Mouse (Mus musculus) erythroblast, adult 5-6 weeks (primary cell): Measurements from ENCODE around the gene Ncoa5. TPM values are rescaled to one million over a fixed set of nuclear protein-coding genes. Genes with fewer than 3 reads are reported as not detected.

Source experiments
- ATAC-seq: replicated peaks from 2 replicates; pipeline ENCODE4 v1.8.0; 2016; ENCODE audit warnings: moderate number of reproducible peaks, mild to moderate bottlenecking, moderate TSS enrichment, inconsistent platforms; ENCODE audit not compliant: poor library complexity, low FRiP score, severe bottlenecking
- total RNA-seq, 2 experiments: library from RNA; stranded (forward) in 1 of 2; stranded (reverse) in 1 of 2; fragments of 150-400 nt in 1 of 2; fragments of 200-764, 138-1000 nt in 1 of 2; gene quantifications; 2 replicates each; pipeline versions ENCODE4 v1.2.3 to v1.2.4; 2015 to 2017; ENCODE audit warnings: low replicate concordance in 2 of 2

The Ncoa5 gene
- total RNA-seq (2015; ENCODE audit: low replicate concordance) (1.2 and 5.4 TPM in 2 replicates), total RNA-seq (2017; ENCODE audit: low replicate concordance) (10.3 and 15.6 TPM in 2 replicates)

GRCm38 (mm10) chr2:165034131-165035057 is at the start of gene Ncoa5:
Ncoa5 (minus strand) TSS chr2:165034867.
- peak; percentile 96 for ATAC-seq

DNA sequence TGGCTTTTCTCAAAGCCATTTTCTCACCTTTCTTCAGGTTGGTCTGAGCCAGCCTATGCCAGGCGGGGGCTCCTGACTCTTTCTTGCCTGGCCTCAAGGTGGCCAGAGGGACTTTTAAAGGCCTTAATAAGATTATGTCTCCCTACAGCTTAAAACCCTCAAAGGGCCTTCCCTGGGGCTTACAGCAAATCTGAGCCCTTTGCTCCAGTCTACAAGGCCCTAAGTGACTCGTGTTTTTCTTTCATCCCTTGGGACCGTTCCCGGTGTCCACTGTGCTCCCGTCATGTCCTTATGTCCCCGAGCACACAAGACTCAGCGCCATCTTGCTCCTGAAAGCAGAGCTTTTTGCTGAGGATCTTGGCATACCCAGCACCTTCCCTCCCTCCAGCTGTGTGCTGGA is 46.6 kb upstream of the Ncoa5 start:
- no peak for ATAC-seq

- no peak for ATAC-seq
Measured at GRCm38 (mm10) chr2:165080657-165081056, 46.0 kb upstream of the Ncoa5 start.

- ATAC-seq = no peak
Measured at GRCm38 (mm10) chr2:165078605-165079004, 43.9 kb upstream of the Ncoa5 start.

- no peak for ATAC-seq
Measured at GRCm38 (mm10) chr2:165078045-165078444, 43.4 kb upstream of the Ncoa5 start.

DNA sequence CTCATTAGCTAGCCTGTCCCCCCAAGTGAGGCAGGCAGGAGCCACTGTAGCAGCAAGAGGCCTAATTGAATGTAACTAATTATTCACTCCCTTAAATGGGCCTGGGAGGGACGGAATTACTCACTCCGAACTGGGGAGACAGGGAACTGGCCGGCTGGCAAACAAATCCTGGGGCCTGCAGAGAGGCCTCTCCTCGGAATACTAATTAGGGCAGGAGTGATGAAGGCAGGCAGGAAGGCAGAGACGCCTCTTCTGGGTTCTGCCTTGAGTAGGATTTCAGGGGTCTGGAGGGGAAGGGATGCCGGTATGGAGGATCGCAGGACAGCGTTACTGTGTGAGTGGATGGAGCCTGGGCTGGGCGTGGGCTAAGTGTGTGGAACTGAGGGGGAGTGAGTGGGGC is 42.4 kb upstream of the Ncoa5 start:
- ATAC-seq = no peak

GRCm38 (mm10) chr2:165074937-165075336 is 40.3 kb upstream of the Ncoa5 start:
- peak; percentile 82 for ATAC-seq

DNA sequence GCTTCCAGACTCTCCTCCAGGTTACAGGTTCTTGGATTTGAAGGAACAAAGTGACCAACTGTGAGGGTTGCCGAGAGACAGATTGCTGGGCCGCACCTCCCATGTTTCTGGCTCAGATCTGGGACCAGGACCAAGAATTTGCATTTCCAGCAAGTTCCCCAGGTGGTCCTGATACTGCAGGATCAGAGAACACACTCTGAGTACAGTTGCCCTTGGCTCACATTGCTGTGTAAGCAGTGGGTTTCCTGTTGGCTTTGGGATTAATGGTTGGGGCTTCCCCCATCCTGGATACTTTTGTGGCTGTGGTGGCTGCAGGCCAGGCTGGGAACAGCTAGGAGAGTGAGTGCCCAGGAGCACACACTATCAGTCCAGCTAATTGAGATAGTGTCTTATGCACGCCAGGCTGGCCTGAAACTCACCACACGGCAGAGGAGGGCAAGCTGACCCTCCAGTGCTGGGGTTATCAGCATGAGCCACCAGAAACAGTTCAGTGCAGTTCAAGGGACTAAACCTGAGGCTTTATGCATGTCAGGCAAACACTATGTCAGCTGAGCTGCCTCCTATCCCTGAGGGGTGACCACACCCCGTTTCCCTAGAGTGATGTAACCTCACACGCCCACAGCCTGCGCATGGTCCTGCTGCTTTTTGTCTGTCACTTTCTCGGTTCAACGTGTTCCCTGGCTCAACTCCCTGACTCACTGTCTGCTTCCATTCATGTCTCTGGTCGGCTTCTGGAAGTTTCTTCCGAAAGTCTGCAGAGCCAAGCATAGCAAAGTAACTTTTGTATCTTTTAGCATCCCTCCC is 39.6 kb upstream of the Ncoa5 start:
- no peak for ATAC-seq

DNA sequence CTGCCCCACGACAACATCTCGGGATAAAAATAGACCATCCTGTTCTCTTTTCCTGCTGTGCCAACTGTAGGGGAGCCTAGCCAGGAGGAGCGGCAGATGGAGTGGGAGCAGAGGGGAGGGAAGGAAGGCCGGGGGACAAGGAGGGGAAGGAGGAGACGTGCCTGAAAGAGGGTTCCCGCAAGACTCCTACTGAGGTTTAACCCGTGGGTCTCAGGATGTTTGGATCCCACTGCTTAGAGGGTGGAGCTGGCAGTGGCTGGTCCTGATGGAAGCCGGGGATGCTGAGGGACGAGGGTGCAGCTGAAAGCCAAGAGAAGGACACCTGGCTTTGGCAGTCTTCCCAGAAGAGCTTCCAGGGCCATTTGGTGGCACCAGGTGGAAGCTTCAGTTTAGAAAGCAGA is 38.7 kb upstream of the Ncoa5 start:
- no peak for ATAC-seq

DNA sequence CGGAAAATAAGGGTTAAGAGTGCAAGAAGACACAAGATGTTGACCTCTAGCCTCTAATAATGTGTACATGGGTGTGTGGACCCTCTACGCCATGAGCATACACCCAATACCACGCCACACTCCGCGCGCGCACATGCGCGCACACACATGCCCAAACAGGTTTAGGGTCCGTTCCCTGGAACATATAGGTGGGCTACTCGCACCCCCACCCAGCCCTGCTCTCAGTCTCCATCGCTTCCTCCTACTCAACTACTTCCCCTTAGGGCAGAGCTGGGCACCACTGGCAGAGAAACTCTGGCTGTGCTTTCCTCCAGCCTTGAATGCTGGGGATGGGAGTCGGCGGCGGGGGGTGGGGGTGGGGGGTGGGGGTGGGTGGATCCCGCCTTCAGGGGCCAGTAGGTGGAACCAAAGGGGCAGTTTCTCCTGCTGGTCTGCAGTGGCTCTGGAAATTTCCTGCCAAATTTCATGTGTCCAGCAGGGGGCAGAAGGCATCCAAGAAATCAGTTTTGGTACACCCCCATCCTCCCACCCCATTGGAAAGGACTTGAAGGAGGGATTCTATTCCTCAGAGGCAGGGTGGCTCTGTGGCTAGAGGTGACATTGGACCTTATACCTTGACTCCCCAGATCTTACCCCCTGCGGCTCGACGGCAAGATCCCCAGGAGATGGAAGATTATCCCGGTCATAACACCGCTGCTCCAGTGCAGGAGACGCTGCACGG is 35.6 kb upstream of the Ncoa5 start:
- ATAC-seq = no peak

GRCm38 (mm10) chr2:165068806-165069205 is 34.1 kb upstream of the Ncoa5 start:
- ATAC-seq = no peak

DNA sequence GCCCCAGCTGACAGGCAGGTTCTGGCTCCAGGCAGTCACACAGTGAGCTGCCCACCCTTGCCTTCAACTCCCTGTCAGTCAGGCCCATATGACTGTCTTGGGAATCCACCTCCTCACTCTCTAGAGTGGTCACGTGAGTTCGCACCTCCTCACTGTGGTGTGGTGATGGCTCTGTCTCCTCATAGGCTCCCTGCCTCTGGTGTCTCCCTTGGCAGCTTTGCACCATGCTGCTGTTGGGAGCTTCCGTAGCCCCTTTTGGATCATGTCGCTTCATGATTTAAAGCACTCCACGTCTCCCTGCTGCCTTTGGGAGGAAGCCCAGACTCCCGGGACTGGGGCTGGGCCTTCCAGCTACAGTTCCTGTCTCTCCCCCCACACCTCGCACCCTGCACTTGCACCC is 29.8 kb upstream of the Ncoa5 start:
- no peak for ATAC-seq

DNA sequence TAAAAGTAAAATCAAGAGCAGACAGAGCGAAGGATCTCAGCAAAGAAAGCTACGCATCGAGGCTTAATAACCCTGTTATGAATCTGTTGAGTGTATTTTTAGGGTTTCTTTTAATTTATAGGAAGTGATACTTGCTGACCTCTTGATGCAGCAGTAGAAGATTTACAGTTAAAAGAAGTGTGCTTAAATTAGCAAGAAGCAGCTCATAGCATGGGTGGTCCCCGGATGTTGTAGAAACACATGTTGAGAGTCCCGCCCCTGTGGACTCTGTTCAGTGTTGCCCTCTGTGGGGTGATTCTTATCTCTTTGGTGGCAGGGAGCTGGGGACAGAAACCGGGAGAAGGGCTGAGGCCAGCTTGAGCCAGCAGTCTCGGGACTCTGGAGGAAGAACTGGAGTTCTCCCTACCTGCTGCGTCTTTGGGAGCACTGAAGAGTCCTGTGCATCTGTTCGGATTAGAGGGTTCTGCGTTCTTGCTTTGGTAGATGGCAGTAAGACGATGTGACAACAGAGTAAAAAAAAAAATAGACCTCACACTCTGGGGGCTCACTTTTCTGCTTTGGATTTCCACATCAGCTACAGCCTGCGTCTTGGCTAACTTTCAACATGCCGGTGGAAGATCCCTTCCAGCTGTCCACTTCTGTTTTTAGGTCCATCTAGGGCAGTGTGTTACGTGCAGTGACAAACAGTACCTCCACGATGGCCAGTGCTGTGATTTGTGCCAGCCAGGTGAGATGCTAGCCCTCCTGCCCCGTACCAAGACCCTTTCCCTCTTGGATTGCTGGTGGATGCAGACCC is 27.2 kb upstream of the Ncoa5 start:
- ATAC-seq = no peak

GRCm38 (mm10) chr2:165059961-165060360 is 25.3 kb upstream of the Ncoa5 start:
- no peak for ATAC-seq

DNA sequence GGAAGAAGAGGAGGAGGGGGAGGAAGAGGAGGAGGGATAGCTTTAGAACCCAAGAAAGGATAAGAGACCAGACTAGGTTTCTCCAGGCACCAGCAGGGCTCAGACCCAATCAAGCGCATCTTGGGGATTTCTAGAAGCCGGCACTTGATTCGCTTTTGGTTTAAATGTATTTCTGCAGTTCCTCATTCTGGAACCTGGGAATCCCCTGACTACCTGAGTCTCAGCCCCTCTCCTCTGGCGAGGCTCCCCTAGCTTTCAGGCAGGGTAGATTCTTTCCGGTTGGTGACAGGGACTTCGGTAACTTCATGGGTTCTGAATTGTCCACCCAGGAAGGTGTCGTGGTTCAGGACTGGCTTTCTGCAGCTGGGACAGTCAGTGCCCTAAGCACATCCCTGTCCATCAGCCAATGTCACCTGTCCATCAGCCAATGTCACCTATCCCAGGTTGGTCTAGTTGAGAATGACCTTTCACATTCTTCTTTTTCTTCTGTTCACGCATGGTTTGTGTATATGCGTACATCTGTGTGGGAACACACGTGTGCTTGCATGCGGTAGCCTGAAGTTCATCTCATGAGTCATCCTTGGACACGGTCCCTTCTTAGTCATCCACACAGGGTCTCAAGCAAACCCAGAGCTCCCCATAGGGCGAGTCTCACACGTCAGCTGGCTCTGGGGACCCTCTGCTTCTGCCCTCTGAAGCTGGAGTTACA is 21.9 kb upstream of the Ncoa5 start:
- ATAC-seq = no peak

GRCm38 (mm10) chr2:165055905-165056304 is 21.2 kb upstream of the Ncoa5 start:
- no peak for ATAC-seq

DNA sequence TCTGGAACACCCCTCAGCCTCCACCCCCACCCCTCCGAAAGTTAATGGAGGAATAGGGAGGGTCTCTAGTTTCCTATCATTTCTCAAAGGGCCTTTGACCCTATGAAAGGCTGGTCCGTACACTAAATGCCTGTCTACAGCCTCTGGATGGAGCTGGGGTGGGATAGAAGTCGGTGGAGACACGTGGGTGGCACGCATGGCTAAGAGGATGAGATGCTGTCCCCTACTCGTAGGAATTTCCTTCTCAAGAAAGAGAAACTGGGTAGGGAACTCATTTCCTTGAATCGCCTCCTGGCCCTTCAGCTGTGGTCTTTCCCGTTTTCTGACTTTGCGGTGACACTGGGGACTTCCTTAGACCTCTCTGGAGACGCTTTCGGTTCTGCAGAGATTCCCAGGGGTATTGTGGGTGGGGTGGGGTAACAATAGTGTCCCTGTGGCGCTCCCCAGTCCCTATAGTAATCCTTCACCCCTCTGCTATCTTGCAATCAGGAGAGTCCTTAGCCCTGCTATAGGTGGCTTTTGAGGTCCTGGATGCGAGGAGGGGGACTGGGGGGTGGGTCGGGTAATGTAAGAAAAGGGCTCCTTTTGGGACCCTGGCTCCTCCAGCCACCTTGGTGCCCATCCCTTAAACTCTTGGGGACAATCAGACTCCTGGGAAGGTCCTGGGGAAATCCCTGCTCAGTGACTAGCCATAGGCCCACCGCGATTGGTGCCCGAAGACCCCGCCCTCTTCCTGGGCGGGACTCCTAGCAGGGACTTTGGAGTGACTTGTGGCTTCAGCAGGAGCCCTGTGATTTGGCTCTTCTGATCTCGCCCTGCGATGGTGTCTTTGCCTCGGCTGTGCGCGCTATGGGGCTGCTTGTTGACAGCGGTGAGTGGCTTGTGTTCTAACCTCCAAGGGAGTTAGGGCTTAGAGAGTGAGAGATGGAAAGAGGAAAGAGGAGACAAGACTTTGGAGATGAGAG is 20.5 kb upstream of the Ncoa5 start, which contains the start of gene Cd40:
TSS of gene Cd40 (plus strand) at position 740 of the 965 bp plus-strand sequence.
- ATAC-seq = no peak

DNA sequence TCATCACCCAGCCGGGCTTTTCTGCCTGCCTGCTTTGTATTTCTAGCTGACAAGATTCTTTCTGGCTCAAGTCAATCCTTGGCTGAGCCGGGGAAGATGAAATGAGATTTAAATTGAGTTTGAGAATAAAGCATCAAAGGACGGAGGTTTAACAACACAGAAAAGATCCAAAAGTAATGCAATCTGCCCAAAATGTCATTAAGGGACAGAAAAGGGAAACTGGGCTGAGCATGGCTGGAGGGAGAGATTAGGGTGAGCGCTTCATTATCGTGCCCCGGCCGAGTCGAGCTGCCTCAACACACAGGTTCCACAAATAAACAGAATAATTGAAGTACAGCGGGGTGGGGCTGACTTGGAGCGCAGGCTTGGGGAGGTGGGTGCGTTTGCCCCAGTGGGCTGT is 16.9 kb upstream of the Ncoa5 start:
- no peak for ATAC-seq
